Mouse (Mus musculus): Measurements from ENCODE around the gene Lhpp.

Lhpp gene

DNA sequence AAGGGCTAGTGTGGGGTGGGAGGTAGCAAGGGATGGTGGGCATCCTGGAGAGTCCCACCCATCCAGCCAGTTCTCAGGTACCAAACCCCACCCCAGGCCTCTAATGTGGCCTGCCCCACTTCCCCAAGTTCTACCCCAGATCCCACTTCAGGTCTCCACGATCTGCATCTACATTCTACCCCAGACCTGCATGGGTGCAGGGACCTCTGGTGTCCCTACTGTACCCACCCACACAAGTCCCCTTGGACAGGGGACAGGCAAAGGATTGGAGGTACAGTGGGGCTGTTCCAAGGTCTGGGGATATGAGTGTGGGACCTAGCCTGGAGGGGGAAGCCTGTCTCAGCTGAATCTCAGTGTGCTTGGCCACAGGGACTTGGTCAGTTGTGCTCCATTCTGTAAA lies 71.4 kb downstream of the Lhpp start:
- no peak for DNase-seq (ENCODE audit: low read depth, low spot score)

DNA sequence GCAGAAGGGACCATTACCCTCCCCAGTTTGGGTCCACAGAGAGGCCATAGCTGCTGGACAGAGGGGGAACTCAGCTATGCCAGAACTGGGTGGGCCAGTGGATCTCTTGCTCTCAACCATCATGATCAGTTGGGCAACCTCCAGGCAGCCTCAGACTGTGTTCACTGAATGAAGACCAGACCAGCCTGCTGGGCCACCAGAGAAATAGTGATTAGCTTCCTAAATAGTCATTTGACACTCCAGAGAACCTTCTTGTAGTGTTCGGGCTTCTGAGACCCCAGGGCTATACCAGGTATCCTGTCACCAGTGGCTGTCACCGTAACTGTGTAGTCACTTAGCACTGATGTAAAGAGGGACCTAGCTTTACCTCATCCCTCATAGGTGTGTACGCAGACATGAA lies 71.9 kb downstream of the Lhpp start:
- DNase-seq (ENCODE audit: low read depth, low spot score), result no peak

DNA sequence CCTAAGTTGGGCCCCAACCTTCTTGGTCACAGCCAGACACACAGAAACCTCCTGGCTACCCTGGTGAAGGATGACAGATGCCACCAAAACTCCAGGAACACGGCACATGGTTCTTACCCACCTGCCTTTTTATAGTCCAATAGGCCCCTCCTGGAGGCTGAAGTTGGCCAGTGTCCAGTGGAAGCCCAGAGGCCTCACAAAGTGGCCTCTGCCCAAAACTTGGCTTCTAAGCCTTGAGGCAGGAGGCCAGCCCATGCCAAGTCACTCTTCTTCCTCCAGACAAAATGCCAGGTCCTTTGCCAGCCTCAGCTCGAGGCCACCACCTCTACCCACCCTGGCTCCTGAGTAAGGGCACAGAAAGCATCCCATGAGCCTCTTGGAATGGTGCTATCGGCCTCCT lies 72.5 kb downstream of the Lhpp start:
- DNase-seq (ENCODE audit: low read depth, low spot score), result no peak

DNA sequence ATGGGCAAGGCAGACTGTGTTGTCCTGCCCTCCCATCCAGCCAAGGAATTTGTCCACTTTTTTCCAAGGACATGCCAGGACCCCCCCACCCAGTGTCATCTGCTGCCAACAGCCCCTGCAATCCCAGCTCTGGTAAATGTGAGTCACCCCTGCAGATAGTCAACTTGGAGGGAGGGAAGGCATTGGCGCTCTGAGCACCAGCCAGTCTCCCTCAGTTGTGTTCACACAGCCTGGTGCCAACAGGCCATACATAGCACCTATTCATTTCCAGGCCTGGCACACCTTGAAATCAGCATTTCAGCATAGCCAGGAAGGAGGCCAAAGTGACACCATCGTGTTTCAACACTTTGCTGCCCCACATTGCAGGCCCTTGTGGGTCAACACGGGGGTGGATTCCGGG lies 73.5 kb downstream of the Lhpp start:
- no peak for DNase-seq (ENCODE audit: low read depth, low spot score)

DNA sequence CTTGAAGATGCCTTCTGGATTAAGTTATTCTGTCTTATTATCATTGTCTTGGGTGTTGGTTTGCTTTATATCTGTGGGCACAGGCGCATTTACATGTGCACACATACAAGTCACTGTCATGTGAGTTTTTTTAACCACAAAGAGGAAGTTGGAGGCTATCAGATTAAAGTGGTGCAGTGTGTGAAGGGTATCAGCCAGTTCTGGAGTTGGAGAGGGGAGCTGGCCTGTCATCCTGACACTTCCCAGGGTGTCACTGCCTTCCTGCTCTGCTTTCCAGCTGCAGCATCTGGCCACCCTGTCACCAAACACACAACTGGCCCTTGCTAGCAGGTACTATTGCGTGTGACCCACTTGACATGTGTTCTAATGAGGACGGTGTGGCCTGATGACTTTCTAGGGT lies 76.1 kb downstream of the Lhpp start:
- DNase-seq (ENCODE audit: low read depth, low spot score), result no peak

DNA sequence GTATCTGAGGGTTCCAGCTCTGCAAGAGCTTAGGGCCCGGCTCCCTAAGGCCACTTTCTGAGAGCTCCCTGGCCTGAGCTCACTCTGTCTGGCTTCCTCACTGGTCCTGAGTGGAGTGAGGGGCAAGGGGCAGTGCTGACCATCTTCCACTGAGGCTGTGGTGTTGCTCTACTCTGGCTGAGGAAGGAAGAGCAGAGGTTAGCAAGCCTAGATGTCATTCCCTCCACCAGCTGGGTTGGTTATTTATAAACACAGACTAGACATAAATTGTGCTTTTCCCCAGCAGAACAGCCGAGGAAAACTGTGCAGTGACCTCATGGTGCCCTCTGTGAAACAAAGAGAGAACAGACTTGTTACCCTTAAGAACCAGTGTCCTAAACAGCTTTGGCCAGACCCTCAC lies 77.5 kb downstream of the Lhpp start:
- DNase-seq (ENCODE audit: low read depth, low spot score), result no peak

DNA sequence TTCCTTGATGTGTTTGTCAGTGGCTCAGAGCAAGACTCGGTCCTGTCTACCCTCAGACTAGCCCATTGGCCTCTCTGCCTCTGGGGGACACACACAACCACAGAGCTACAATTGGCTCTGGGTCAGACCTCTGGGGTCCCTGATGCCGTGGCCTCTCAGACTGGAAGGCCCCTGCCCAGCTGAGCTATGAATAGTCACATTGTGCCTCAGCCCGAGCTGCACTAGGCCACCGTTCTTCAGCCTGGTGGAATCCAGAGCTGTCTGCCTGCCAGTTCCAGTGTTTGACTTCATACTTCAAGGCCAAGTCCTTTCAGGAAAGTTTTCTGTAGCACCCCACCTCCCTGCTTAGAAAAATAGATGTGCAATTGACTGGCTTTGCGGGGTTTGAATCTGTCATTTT lies 78.3 kb downstream of the Lhpp start:
- no peak for DNase-seq (ENCODE audit: low read depth, low spot score)

DNA sequence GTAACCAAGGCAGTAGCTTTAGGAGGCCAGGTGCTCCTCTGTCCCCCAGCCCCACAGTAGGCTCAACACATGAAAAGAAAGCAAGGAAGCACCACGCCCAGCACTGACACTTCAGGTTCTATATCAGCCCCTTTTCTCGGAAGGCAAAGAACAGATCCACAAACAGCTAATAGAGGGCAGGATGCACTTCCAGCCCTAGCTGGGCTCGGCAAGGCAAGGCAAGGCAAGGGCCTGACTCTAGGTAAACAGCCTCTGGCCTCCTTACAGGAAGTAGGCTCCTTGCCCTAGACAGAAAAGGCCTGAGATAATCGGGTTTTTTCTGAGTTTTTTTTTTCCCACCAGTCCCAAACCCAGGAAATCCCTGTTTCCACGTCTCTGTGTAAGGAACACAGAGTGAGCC lies 79.3 kb downstream of the Lhpp start:
- no peak for DNase-seq (ENCODE audit: low read depth, low spot score)

DNA sequence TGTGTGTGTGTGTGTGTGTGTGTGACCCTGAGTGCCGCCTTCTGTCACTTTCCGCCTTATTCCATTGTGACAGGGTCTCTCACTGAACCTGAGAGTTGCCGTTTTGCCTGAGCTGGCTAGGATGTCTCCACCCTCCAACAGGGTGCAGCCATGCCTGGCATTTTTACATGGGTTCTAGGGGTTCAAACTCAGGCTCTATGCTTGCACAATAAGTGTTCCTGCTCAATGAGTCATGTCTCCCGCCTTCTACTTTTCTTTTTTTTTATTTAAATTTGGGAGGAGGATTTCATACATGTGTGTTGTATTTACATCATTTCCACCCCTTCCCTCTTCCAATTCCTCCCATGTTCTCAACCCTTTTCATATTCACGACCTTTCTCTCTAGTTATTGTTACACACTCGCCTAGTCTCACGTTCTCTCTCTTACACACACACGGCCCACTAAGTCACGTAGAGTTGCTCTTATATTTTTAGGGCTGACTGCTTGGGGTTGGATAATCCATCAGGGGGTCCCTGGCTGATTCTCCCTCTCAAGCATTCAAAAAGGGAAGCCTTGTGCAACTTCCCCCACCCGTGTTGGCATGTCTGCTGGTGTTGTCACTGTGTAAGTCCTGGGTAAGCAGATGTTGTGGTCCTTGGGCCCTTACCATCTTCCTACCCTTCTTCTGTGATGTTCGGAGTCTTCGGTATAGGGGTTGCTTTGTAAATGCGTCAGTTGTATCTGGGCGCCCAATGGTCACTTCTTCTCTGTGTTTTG lies 80.5 kb downstream of the Lhpp start:
- no peak for DNase-seq (ENCODE audit: low read depth, low spot score)

DNA sequence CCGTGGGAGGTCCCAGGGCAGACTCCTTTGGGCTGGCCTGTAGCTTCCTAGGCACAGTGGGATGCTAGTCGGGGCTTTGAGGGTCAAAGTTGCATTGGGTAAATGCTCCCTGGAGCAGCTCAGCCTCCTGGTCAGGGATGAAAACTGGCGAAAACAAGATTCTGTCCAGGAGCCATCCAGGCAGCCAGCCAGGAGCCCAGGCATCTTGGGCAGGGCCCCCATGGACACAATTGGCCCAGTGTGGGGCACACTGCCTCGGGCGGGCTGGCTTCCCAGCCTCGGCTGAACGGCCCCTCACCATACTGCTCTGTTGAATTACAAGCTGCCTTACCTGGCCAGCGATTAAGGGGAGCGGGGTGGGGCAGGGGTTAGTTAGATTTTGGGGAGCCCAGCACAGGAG lies 82.3 kb downstream of the Lhpp start:
- DNase-seq (ENCODE audit: low read depth, low spot score), result no peak

DNA sequence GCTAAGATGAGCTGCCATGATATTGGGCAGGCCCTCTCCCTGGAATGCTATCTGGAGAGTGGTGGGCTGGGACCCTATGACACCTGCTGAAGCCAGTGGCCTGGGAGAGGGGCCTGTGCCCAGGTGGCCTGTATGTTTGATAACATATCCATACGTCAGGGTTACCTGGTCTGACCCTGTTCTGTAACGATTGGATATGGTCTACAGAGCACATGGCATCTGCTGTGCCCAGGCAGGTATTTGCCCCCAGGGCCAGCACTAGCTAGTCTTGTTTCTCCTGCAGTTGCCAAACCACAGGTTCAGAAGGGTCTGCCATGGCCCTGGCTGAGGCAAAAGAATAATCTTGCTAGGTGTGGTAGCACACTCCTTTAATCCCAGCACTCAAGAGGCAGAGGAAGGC lies 83.1 kb downstream of the Lhpp start:
- no peak for DNase-seq (ENCODE audit: low read depth, low spot score)

DNA sequence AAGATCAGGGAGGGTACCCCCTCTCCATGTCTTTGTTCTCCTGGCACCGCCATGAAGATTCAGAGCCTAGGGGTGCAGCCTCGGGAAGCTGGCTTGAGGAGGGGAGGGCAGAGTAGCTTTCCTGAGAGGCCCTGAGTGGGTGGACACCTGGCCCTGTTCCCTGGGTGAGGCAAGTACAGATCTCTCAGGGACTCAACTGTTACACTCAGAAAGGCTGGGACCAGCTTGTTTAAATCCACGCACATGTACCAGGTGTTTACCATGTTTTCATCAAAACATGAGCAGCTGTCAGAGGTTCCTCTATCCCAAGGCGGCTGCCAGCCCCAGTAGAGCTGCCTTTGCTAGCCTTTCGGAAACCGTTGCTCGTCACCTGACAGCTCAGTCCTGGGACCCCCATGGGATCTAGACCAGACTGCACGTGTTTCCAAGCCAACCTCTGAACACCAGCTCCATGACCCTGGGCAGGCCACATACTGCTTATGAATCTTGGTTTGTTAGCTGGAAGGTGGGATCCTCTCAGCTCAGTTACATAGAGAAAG lies 86.9 kb downstream of the Lhpp start:
- no peak for DNase-seq (ENCODE audit: low read depth, low spot score)

DNA sequence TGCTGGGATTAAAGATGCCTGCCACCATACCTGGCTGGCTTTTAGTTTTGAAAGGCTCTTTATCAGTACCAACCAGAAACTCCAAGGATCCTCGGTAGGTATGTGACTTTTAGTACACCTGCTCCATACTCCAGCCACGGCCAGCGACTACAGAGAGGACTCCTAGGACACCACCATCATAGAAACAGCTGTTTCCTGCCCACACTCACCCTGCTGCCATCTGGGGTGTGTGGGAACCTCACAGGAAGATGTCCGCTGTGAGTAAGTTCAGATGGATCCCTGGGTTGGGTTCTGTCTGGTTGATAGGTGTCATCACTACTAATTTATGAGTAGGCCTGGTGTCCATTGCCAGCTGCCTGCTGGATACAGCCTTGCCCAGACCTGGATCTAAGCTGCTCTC lies 88.3 kb downstream of the Lhpp start:
- DNase-seq (ENCODE audit: low read depth, low spot score), result no peak

DNA sequence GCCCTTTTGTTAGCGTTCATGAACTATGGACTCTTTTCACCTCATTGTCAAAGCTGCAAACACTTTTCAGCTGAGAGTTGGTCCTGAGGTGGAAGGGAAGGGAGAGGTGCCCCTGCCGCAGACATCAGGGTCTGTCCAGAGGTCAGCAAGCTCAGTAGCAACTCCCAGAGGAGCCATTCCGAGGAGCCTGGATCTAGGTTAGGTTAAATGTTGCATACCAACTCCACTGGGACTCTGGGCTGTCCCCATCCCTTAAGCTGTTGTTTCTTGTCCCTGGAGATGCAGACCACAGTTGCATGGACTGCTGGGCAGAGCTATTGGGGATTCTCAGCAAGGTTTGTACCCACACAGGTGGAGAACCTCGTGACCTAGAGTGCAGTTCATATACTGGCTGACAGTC lies 88.7 kb downstream of the Lhpp start:
- DNase-seq (ENCODE audit: low read depth, low spot score), result no peak

DNA sequence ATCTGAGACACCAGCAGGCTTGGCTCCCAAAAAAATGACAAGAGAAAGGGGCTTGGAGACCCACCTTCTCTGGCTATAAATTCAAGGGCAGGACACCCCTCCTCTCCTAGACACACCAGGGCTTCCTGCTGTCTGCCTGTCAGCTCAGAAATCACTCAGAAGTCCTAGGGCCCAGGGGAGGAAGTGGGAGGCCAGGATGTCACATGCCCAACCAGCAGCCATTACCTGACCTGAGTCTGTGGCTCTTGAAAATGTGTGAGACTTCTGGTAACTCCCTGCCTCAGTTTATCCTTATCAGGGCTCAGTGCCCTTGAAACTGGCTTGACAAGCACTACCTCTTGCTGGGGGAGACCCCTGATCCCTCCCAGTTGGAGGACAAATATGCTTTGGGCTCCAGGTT lies 89.2 kb downstream of the Lhpp start:
- no peak for DNase-seq (ENCODE audit: low read depth, low spot score)

DNA sequence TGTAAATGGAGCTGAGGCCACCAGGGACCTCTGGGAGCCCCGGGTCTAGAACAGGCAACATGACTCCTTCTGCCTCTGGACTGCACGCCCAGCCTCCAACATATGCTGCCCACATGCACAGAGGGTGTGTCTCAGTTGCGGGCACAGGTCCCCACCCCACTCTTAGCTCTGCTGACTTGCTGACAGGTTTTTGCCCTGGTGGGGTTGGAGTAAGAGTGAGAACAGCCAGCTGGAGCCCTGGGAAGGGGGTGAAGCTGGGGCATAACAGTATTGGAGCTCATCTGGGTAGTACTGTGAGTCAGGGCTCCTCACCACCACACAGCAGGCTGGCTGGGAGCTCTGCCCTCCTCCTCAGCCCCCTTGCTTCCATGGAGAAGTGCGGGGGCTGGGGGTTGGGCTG lies 89.7 kb downstream of the Lhpp start:
- DNase-seq (ENCODE audit: low read depth, low spot score), result no peak

DNA sequence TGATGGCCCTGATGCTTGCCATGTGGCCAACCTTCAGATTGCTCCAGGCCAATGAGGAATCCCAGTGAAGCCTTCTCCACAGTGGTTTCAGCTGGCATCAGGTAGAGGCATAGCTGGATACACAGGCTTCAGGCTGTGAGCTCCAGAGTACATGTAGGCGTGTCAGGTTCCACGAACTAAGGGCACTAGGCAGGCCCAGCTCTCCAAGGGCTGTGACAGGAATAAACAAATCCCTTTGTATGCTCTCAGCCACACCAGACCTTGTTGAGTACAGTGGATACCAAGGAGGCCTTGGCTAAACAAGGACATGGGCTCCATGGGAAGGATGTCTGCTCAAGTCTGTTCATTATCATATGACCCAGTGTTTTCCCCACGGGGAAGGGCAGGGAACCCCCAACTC lies 91.0 kb downstream of the Lhpp start:
- DNase-seq (ENCODE audit: low read depth, low spot score), result no peak

DNA sequence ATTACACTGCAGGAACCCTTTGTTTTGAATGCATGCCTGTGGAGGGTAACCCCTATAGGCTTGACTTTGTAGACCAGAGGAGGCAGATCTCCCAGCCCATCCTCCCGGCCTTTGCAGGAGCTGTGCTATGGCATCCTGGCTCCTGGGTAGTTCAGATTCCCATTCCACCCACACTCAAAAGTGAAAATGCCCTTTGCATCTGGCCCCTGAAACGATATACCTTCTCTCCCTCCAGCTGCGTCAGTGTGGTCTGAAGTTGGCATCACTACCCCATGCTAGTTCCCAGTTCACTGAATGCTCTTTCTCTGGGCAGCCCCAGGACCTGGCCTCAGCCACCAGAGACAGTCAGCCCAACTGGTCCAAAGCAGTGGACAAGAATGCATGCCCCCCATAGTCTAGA lies 91.6 kb downstream of the Lhpp start:
- DNase-seq (ENCODE audit: low read depth, low spot score), result no peak

DNA sequence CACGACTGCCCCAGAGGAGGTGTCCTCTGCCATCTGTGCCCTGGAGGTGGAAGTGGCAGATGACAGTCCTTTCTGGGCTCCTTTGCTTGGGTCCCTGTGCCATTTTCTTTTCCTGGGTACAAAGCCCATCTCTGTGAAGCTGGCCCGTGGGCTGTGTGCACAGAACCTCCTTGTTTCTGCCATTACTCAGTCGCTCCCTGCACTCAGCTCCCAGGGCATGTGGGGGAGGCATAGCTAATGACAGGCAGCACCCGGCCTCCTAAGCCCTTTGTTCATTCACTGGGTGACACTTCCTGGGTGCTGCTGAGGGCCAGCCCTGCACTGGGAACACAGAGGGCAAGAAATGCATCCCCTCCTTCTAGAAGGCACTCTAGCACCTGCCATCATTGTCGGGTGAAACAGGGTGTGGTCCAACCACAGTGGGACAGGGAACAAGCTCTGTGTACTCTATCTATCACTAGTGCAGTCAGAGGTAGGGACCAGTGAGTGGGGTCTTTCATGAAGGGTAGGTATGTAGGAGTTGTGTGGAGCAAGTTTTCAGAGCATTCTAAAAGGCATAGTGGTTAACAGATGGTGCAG lies 92.1 kb downstream of the Lhpp start:
- no peak for DNase-seq (ENCODE audit: low read depth, low spot score)

DNA sequence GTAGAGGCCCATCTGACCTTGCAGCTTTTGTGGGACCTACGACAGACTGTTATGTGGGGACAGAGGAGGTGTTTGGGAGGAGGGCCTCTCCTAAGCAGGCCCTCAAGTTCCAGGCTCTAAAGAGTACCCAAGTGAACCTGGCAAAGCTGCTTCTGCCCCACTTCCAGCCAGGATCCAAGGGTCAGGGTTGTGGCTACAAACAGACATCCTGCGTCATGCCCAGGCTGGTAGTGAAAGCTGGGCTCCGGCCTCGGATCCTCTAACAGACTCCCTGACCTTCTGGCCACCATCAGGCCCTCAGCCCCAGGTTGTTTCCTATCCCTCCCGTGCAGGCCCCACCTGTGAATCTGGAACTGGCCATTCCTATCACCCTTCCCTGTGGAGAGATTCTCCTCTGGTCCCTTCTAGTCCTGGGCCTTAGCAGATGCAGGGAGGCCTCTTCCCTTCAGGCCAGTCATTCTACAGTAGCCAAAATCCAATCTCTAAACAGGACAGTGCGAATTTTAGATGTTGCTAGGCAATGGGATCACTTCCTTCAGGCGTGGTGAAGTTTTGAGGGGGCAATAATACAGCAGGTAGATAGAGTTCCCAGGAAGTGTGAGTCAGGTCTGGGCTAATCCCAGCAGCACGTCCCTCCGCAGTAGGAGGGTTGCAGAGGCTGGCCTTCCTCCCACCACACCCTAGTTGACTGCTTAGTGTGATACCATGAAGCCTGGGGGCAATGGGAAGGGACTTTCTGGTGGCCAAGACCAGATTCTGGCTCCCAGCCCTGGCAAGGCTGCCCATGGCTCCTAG lies 93.3 kb downstream of the Lhpp start:
- DNase-seq (ENCODE audit: low read depth, low spot score), result no peak

DNA sequence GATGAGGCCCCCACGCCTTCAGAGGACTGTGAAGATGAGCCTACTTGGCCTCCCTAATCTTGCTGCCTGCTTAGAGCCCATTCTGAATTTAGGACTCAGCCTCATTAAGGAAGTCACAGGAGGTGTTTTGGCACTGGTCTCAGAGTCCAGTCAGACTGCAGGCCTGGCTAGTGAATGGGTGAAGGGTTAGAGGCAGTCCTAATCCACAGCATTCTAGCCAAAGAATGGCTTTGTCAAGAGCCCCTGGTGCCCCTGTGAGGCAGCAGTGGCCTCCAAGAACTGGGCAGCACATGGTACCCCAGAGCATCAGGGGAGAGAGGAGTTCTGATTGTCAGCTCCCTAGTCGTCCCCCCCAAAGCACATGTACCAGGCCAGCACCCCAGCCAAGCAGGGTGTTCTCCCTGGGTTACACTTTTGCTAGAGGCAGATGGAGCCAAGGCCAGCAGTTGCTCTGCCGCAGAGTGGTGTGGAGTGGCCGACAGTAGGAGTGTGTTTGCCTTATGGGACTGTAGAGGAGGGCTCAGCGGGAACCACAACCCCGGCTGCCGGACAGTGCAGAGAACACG lies 94.0 kb downstream of the Lhpp start:
- no peak for DNase-seq (ENCODE audit: low read depth, low spot score)

DNA sequence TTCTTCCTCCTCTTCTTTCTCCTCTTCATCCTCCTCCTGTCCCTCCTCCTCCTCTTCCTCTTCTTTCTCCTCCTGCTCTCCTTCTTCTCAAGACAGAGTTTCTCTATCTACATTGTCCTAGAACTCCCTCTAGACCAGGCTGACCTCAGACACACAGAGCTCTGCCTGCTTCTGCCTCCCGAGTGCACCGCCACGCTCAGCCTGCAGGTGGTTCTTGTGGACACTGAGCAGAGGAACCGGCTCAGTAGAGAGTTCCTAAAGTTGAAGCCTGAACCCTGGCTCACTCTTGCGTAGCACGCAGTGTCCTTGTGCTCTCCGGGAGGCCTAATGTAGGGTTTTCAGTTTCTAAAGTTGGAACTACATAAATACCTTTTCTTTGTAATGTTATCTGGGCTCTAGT lies 94.7 kb downstream of the Lhpp start:
- DNase-seq (ENCODE audit: low read depth, low spot score), result no peak

Data from retina, postnatal 7 days (tissue).